Mouse (Mus musculus) intestine, postnatal 0 days (tissue): Measurements from ENCODE around the gene Xrn2. TPM values are rescaled to one million over a fixed set of nuclear protein-coding genes. Genes with fewer than 3 reads are reported as not detected.

Experiments used
- ATAC-seq: fragments of 200-750 bp; cut with Nextera tagmentation; 2 replicates; pipeline ENCODE4 v1.8.0; 2017; ENCODE audit warnings: mild to moderate bottlenecking, moderate TSS enrichment, moderate library complexity
- H3K27ac ChIP-seq: fragments of 300-500 bp; sonication (generic); 2 replicates; pipeline ENCODE4 v1.5.1; 2014; ENCODE audit warnings: mild to moderate bottlenecking, low read depth, low read length, moderate library complexity
- H3K27me3 ChIP-seq: fragments of 300-500 bp; sonication (generic); replicated peaks from 2 replicates; pipeline ENCODE4 v1.6.1; 2014; ENCODE audit warnings: low read length, mixed read lengths; ENCODE audit not compliant: control insufficient read depth, insufficient read depth
- H3K36me3 ChIP-seq: fragments of 300-500 bp; sonication (generic); 2 replicates; pipeline ENCODE4 v1.6.1; 2014; ENCODE audit warnings: mild to moderate bottlenecking, moderate library complexity; ENCODE audit not compliant: control insufficient read depth, insufficient read depth
- H3K4me1 ChIP-seq: fragments of 300-500 bp; sonication (generic); replicated peaks from 2 replicates; pipeline ENCODE4 v1.6.1; 2014; ENCODE audit warnings: antibody characterized with exemption, low read length, mixed read lengths; ENCODE audit not compliant: control insufficient read depth, insufficient read depth
- H3K4me2 ChIP-seq: fragments of 300-500 bp; sonication (generic); replicated peaks from 2 replicates; pipeline ENCODE4 v1.6.1; 2014; ENCODE audit warnings: low read depth, mild to moderate bottlenecking, moderate library complexity
- H3K4me3 ChIP-seq: fragments of 300-500 bp; sonication (generic); 2 replicates; pipeline ENCODE4 v1.5.1; 2014; ENCODE audit warnings: low read depth, low read length
- H3K9ac ChIP-seq: fragments of 300-500 bp; sonication (generic); 2 replicates; pipeline ENCODE4 v1.6.1; 2014; ENCODE audit warnings: mild to moderate bottlenecking, low read depth, low read length
- H3K9me3 ChIP-seq: fragments of 300-500 bp; sonication (generic); 2 replicates; pipeline ENCODE4 v1.6.1; 2016; ENCODE audit warnings: mixed run types; ENCODE audit not compliant: control insufficient read depth
- CTCF ChIP-seq: sonication (generic); IDR thresholded peaks from 2 replicates; pipeline ENCODE4 v1.5.1; 2016; ENCODE audit warnings: low read depth, mild to moderate bottlenecking, control low read depth, antibody characterized with exemption, moderate library complexity
- WGBS: fragments of 180-500 bp; shearing (Covaris S2); extraction: QIAGEN DNeasy Blood & Tissue Kit; methylation state at CpG from one replicate; pipeline ENCODE4 v1.1.7; 2014; 5-methylcytosine and 5-hydroxymethylcytosine counted together
- polyA plus RNA-seq: library from polyadenylated mRNA; unstranded; fragments of >200 nt; fragmentation: Nextera tagmentation; extraction: Ambion mirVana; gene quantifications from 2 replicates; pipeline ENCODE4 v1.2.1, GENCODE M21; 2015

The Xrn2 gene
- 46.4 and 50.0 TPM in 2 replicates for polyA plus RNA-seq

GRCm38 (mm10) chr2:147012623-147013184 lies at the start of gene Xrn2:
Xrn2 (plus strand) TSS chr2:147012996.
- H3K4me3 ChIP-seq, result peak within 1 kb of the TSS; percentile 94
- peak within 1 kb of the TSS; percentile 99 for H3K27ac ChIP-seq
- WGBS, result under 1% methylated on average over 37 of the region's 37 CpGs
- peak; percentile 94 for ATAC-seq
- H3K36me3 ChIP-seq, result no peaks in the 10 kb centered on the region
- TF ChIP-seq CTCF, result no peak
- H3K9ac ChIP-seq, result peak within 1 kb of the TSS; percentile 91
- H3K4me1 ChIP-seq, result 0 out of 2 replicates have a peak, but pooled peaks cover 3% of the 10 kb centered on the region
- H3K9me3 ChIP-seq, result no peaks in the 10 kb centered on the region
- peak within 1 kb of the TSS; percentile 75 for H3K4me2 ChIP-seq
- no peaks in the 10 kb centered on the region for H3K27me3 ChIP-seq

GRCm38 (mm10) chr2:146975024-146975423 lies 37.8 kb upstream of the Xrn2 start:
- Histone ChIP-seq H3K27ac (no peak overlapping the region), H3K9me3 (no peaks in the 10 kb centered on the region), H3K27me3 (no peaks in the 10 kb centered on the region), H3K4me2 (no peak overlapping the region), H3K4me1 (no peaks in the 10 kb centered on the region), H3K9ac (no peak overlapping the region), H3K4me3 (no peak overlapping the region), H3K36me3 (no peaks in the 10 kb centered on the region)
- WGBS, result 78% methylated on average over 3 of the region's 3 CpGs
- no peak for TF ChIP-seq CTCF
- no peak for ATAC-seq

- ATAC-seq, result no peak
Observed at GRCm38 (mm10) chr2:146975453-146976028, 37.3 kb upstream of the Xrn2 start.

GRCm38 (mm10) chr2:146982786-146983185 lies 30.0 kb upstream of the Xrn2 start:
- no peaks in the 10 kb centered on the region for H3K9me3 ChIP-seq
- H3K4me2 ChIP-seq, result no peak overlapping the region
- no peaks in the 10 kb centered on the region for H3K27me3 ChIP-seq
- H3K27ac ChIP-seq, result no peak overlapping the region
- H3K4me1 ChIP-seq, result no peaks in the 10 kb centered on the region
- no peak for ATAC-seq
- H3K9ac ChIP-seq, result no peak overlapping the region
- H3K36me3 ChIP-seq, result no peaks in the 10 kb centered on the region
- no peak overlapping the region for H3K4me3 ChIP-seq
- 92% methylated on average over 2 of the region's 2 CpGs for WGBS
- no peak for TF ChIP-seq CTCF

More at GRCm38 (mm10) chr2:146975453-146976028, 37.3 kb upstream of the Xrn2 start:
- no peaks in the 10 kb centered on the region for H3K27me3 ChIP-seq
- no peak overlapping the region for H3K27ac ChIP-seq
- H3K36me3 ChIP-seq, result no peaks in the 10 kb centered on the region
- H3K4me1 ChIP-seq, result no peaks in the 10 kb centered on the region
- H3K9ac ChIP-seq, result no peak overlapping the region
- H3K4me2 ChIP-seq, result no peak overlapping the region
- no peak overlapping the region for H3K4me3 ChIP-seq
- TF ChIP-seq CTCF, result no peak
- WGBS, result 46% methylated on average over 3 of the region's 3 CpGs
- H3K9me3 ChIP-seq, result no peaks in the 10 kb centered on the region

GRCm38 (mm10) chr2:146984831-146985230 lies 28.0 kb upstream of the Xrn2 start:
- H3K9me3 ChIP-seq, result no peaks in the 10 kb centered on the region
- H3K27ac ChIP-seq, result no peak overlapping the region
- TF ChIP-seq CTCF, result no peak
- no peaks in the 10 kb centered on the region for H3K36me3 ChIP-seq
- H3K9ac ChIP-seq, result no peak overlapping the region
- no peaks in the 10 kb centered on the region for H3K4me1 ChIP-seq
- 87% methylated on average over 2 of the region's 2 CpGs for WGBS
- no peak for ATAC-seq
- no peak overlapping the region for H3K4me2 ChIP-seq
- H3K27me3 ChIP-seq, result no peaks in the 10 kb centered on the region
- no peak overlapping the region for H3K4me3 ChIP-seq

- no peak for TF ChIP-seq CTCF
- Histone ChIP-seq H3K9ac (no peak overlapping the region), H3K27ac (no peak overlapping the region), H3K4me3 (no peak overlapping the region), H3K9me3 (no peaks in the 10 kb centered on the region), H3K4me1 (no peaks in the 10 kb centered on the region), H3K27me3 (no peaks in the 10 kb centered on the region), H3K4me2 (no peak overlapping the region), H3K36me3 (no peaks in the 10 kb centered on the region)
- 68% methylated on average over 1 of the region's 1 CpGs for WGBS
- ATAC-seq, result no peak
Observed at GRCm38 (mm10) chr2:146985807-146986206, 27.0 kb upstream of the Xrn2 start.

GRCm38 (mm10) chr2:146986429-146986828 lies 26.4 kb upstream of the Xrn2 start:
- H3K4me3 ChIP-seq, result no peak overlapping the region
- no peaks in the 10 kb centered on the region for H3K9me3 ChIP-seq
- no peak for ATAC-seq
- H3K36me3 ChIP-seq, result no peaks in the 10 kb centered on the region
- H3K27ac ChIP-seq, result no peak overlapping the region
- no peak for TF ChIP-seq CTCF
- no peaks in the 10 kb centered on the region for H3K27me3 ChIP-seq
- H3K9ac ChIP-seq, result no peak overlapping the region
- no peak overlapping the region for H3K4me2 ChIP-seq
- H3K4me1 ChIP-seq, result no peaks in the 10 kb centered on the region
